Mouse (Mus musculus): ENCODE data around the gene Prr14l.

DNA sequence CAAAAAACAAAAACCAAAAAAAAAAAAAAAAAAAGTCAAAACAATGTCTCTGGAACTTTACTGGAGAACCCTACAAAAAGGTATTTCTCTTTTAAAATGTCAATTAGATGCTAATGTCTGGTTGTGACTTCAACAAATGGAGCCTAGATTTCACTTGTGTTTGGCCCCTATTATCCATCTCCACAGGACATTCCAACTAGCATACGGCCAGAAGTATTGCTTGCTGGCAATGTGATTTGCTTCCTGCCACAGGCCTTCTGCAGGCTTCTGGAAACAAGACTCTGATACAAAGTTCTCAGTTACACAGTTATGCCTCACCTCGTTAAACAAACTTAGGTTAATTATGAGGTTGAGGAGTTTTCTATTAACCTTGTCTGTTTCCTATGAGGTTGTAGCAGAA lies 81.7 kb downstream of the Prr14l start:
- TF ChIP-seq CTCF (IDR thresholded peaks at IDR 0.05; ENCODE audit: control insufficient read depth, insufficient read depth, low read length) (no peak), POLR2A (IDR thresholded peaks at IDR 0.05; ENCODE audit: borderline replicate concordance, control insufficient read depth, low read depth, low read length) (no peak)
